Mouse (Mus musculus): ENCODE results near the gene Slc35e3.
"Not testable (repeated sequence)": the region's sequence is repeated elsewhere in the genome, so short reads cannot be mapped to it uniquely, and the experiment has no call there.

- TF ChIP-seq CTCF (IDR thresholded peaks at IDR 0.05; ENCODE audit: borderline replicate concordance, extremely low read depth, insufficient read depth, insufficient read length); POLR2A (IDR thresholded peaks at IDR 0.05; ENCODE audit: borderline replicate concordance, extremely low read depth, insufficient read depth, insufficient read length, poor library complexity, severe bottlenecking): not testable (repeated sequence)
Measured at GRCm38 (mm10) chr10:117758344-117758743, 12.2 kb upstream of the Slc35e3 start.

Data from brain, embryonic 14.5 days (tissue).